Mouse (Mus musculus) midbrain, embryonic 13.5 days (tissue): Measurements from ENCODE around the gene Adam8. TPM values are rescaled to one million over a fixed set of nuclear protein-coding genes. Genes with fewer than 3 reads are reported as not detected.

Source experiments
- ATAC-seq: fragments of 200-750 bp; cut with Nextera tagmentation; 2 replicates; pipeline ENCODE4 v1.8.0; 2017; ENCODE audit warnings: mild to moderate bottlenecking, moderate TSS enrichment, moderate library complexity
- H3K27ac ChIP-seq: fragments of 300-500 bp; sonication (generic); 2 replicates; pipeline ENCODE4 v1.5.1; 2015; ENCODE audit warnings: inconsistent platforms, mild to moderate bottlenecking, moderate library complexity
- H3K27me3 ChIP-seq: fragments of 300-500 bp; sonication (generic); 2 replicates; pipeline ENCODE4 v1.6.1; 2015; ENCODE audit warnings: mild to moderate bottlenecking, inconsistent platforms
- H3K36me3 ChIP-seq: fragments of 300-500 bp; sonication (generic); 2 replicates; pipeline ENCODE4 v1.6.1; 2015; ENCODE audit warnings: mild to moderate bottlenecking, inconsistent platforms
- H3K4me1 ChIP-seq: fragments of 300-500 bp; sonication (generic); replicated peaks from 2 replicates; pipeline ENCODE4 v1.6.1; 2015; ENCODE audit warnings: inconsistent platforms
- H3K4me2 ChIP-seq: fragments of 300-500 bp; sonication (generic); replicated peaks from 2 replicates; pipeline ENCODE4 v1.6.1; 2015; ENCODE audit warnings: moderate library complexity, mild to moderate bottlenecking, inconsistent platforms
- H3K4me3 ChIP-seq: fragments of 300-500 bp; sonication (generic); replicated peaks from 2 replicates; pipeline ENCODE4 v1.5.1; 2015; ENCODE audit warnings: mild to moderate bottlenecking, inconsistent platforms
- H3K9ac ChIP-seq: fragments of 300-500 bp; sonication (generic); replicated peaks from 2 replicates; pipeline ENCODE4 v1.6.1; 2015; ENCODE audit warnings: mild to moderate bottlenecking, inconsistent platforms
- H3K9me3 ChIP-seq: fragments of 300-500 bp; sonication (generic); 2 replicates; pipeline ENCODE4 v1.6.1; 2016; ENCODE audit warnings: mild to moderate bottlenecking, inconsistent platforms
- WGBS: fragments of 180-500 bp; shearing (Covaris S2); methylation state at CpG from one replicate; pipeline ENCODE4 v1.1.7; 2015; 5-methylcytosine and 5-hydroxymethylcytosine counted together
- microRNA counts: library from miRNA; unstranded; fragments of <30 nt; microRNA quantifications from one replicate; lab custom pipeline; 2016
- microRNA-seq: library from miRNA; unstranded; fragments of <30 nt; microRNA quantifications from one replicate; pipeline ENCODE4, GENCODE M21; 2016
- polyA plus RNA-seq: library from polyadenylated mRNA; unstranded; fragments of >200 nt; fragmentation: Nextera tagmentation; extraction: Ambion mirVana; gene quantifications from 2 replicates; pipeline ENCODE4 v1.2.1, GENCODE M21; 2015

Gene Adam8
- polyA plus RNA-seq, 1 experiment from 2014 or later, result 4.0 TPM

GRCm38 (mm10) chr7:139940476-139941209 is 51.7 kb downstream of the Adam8 start:
- Histone ChIP-seq H3K4me3 (no peak overlapping the region), H3K9ac (no peak overlapping the region), H3K4me1 (peaks cover 13% of the 10 kb centered on the region), H3K4me2 (no peak overlapping the region), H3K27me3 (peaks cover 68% of the 10 kb centered on the region), H3K36me3 (no peaks in the 10 kb centered on the region), H3K9me3 (no peaks in the 10 kb centered on the region), H3K27ac (no peak overlapping the region)
- 61% methylated on average over 16 of the region's 16 CpGs for whole genome bisulfite sequencing
- no peak for ATAC-seq

- WGBS, result 74% methylated on average over 5 of the region's 5 CpGs
- Histone ChIP-seq H3K4me3 (no peak overlapping the region), H3K4me1 (no peaks in the 10 kb centered on the region), H3K27ac (no peak overlapping the region), H3K9ac (no peak overlapping the region), H3K4me2 (no peak overlapping the region), H3K27me3 (peaks cover 51% of the 10 kb centered on the region), H3K36me3 (peaks cover 6% of the 10 kb centered on the region; the same call in 1 of the 2 replicates), H3K9me3 (no peaks in the 10 kb centered on the region)
- ATAC-seq, result no peak
Measured at GRCm38 (mm10) chr7:139937810-139938209, 54.6 kb downstream of the Adam8 start.

- Histone ChIP-seq H3K9me3 (no peaks in the 10 kb centered on the region), H3K9ac (no peak overlapping the region), H3K4me3 (no peak overlapping the region), H3K4me2 (no peak overlapping the region), H3K27me3 (peaks cover 47% of the 10 kb centered on the region), H3K4me1 (no peaks in the 10 kb centered on the region), H3K36me3 (peaks cover 6% of the 10 kb centered on the region; the same call in 1 of the 2 replicates), H3K27ac (no peak overlapping the region)
- ATAC-seq, result no peak
- WGBS, result 90% methylated on average over 3 of the region's 3 CpGs
Measured at GRCm38 (mm10) chr7:139937138-139937537, 55.2 kb downstream of the Adam8 start.

- Histone ChIP-seq H3K9ac (no peak overlapping the region), H3K27me3 (peaks cover 46% of the 10 kb centered on the region), H3K4me2 (no peak overlapping the region), H3K27ac (no peak overlapping the region), H3K36me3 (peaks cover 10% of the 10 kb centered on the region; the same call in 1 of the 2 replicates), H3K4me3 (no peak overlapping the region), H3K9me3 (no peaks in the 10 kb centered on the region), H3K4me1 (no peaks in the 10 kb centered on the region)
- no peak for ATAC-seq
- 88% methylated on average over 10 of the region's 10 CpGs for WGBS
Measured at GRCm38 (mm10) chr7:139936705-139937104, 55.7 kb downstream of the Adam8 start.

GRCm38 (mm10) chr7:139930732-139931131 is 61.6 kb downstream of the Adam8 start:
- Histone ChIP-seq H3K9ac (no peak overlapping the region), H3K27ac (no peak overlapping the region), H3K4me3 (no peak overlapping the region), H3K4me2 (no peak overlapping the region), H3K9me3 (no peaks in the 10 kb centered on the region), H3K4me1 (no peaks in the 10 kb centered on the region), H3K27me3 (peaks cover 21% of the 10 kb centered on the region), H3K36me3 (peaks cover 12% of the 10 kb centered on the region; the same call in 1 of the 2 replicates)
- peak; percentile 82 for ATAC-seq
- 15% methylated on average over 11 of the region's 11 CpGs for WGBS

MicroRNAs encoded within 50 kb of the gene (microRNA counts, 519-probe panel; counts per million panel counts)
- 110 counts per million, percentile 56 among the panel's probes with 10 or more counts for microRNA mmu-miR-202-3p (lab: Ali Mortazavi, UCI)
- microRNA mmu-miR-202-5p (lab: Ali Mortazavi, UCI), result 2,102 counts per million, percentile 60 among the panel's probes with 10 or more counts

Small RNAs within 50 kb of the gene (microRNA-seq; reads per million reads assigned to microRNA genes)
- gene Mir202, result not detected
- gene Mir7062, result 0.82 reads per million
- gene mmu-mir-7686, result not detected

Other genes with a start within 250 kb of the Adam8 start
- gene Adgra1, start 158.4 kb downstream of the Adam8 start, polyA plus RNA-seq, result 33.4 and 38.8 TPM in 2 replicates
- gene Kndc1, start 97.9 kb downstream of the Adam8 start, polyA plus RNA-seq, result 6.0 and 7.2 TPM in 2 replicates
- gene Utf1, start 48.8 kb downstream of the Adam8 start, polyA plus RNA-seq, result not detected in 2 replicates
- 0.75 and 0.96 TPM in 2 replicates for gene 6430531B16Rik, start 13.8 kb downstream of the Adam8 start, polyA plus RNA-seq
- gene Zfp511, start 43.8 kb upstream of the Adam8 start, polyA plus RNA-seq, result 49.6 and 50.7 TPM in 2 replicates
- 61.1 and 62.9 TPM in 2 replicates for gene Tubgcp2, start 44.1 kb upstream of the Adam8 start, polyA plus RNA-seq
- 3.6 and 4.4 TPM in 2 replicates for gene Msx3, start 56.5 kb upstream of the Adam8 start, polyA plus RNA-seq
- 88.6 and 92.6 TPM in 2 replicates for gene Caly, start 90.0 kb upstream of the Adam8 start, polyA plus RNA-seq
- 0.46 TPM in 1 of 2 replicates, not detected in the other for gene Prap1, start 100.8 kb upstream of the Adam8 start, polyA plus RNA-seq
- gene Fuom, start 109.9 kb upstream of the Adam8 start, polyA plus RNA-seq, result 19.9 and 20.1 TPM in 2 replicates
- gene Paox, start 123.2 kb upstream of the Adam8 start, polyA plus RNA-seq, result 7.2 and 7.6 TPM in 2 replicates
- 132 and 133 TPM in 2 replicates for gene Echs1, start 123.9 kb upstream of the Adam8 start, polyA plus RNA-seq
- gene Mtg1, start 145.0 kb upstream of the Adam8 start, polyA plus RNA-seq, result 29.2 and 32.8 TPM in 2 replicates
- 7.8 and 8.1 TPM in 2 replicates for gene Sprn, start 162.3 kb upstream of the Adam8 start, polyA plus RNA-seq
- not detected in 2 replicates for gene Olfr522, start 172.2 kb upstream of the Adam8 start, polyA plus RNA-seq
- not detected in 2 replicates for gene Olfr523, start 180.7 kb upstream of the Adam8 start, polyA plus RNA-seq
- not detected in 2 replicates for gene Olfr524, start 213.4 kb upstream of the Adam8 start, polyA plus RNA-seq
- 0.05 TPM in 1 of 2 replicates, not detected in the other for gene Cd163l1, start 225.7 kb upstream of the Adam8 start, polyA plus RNA-seq